Mouse (Mus musculus): ENCODE measurements around the gene Zbtb1. TPM values are rescaled to one million over a fixed set of nuclear protein-coding genes. Genes with fewer than 3 reads are reported as not detected.

Gene Zbtb1
- polyA plus RNA-seq, 1 experiment from 2014 or later, result 3.3 TPM

DNA sequence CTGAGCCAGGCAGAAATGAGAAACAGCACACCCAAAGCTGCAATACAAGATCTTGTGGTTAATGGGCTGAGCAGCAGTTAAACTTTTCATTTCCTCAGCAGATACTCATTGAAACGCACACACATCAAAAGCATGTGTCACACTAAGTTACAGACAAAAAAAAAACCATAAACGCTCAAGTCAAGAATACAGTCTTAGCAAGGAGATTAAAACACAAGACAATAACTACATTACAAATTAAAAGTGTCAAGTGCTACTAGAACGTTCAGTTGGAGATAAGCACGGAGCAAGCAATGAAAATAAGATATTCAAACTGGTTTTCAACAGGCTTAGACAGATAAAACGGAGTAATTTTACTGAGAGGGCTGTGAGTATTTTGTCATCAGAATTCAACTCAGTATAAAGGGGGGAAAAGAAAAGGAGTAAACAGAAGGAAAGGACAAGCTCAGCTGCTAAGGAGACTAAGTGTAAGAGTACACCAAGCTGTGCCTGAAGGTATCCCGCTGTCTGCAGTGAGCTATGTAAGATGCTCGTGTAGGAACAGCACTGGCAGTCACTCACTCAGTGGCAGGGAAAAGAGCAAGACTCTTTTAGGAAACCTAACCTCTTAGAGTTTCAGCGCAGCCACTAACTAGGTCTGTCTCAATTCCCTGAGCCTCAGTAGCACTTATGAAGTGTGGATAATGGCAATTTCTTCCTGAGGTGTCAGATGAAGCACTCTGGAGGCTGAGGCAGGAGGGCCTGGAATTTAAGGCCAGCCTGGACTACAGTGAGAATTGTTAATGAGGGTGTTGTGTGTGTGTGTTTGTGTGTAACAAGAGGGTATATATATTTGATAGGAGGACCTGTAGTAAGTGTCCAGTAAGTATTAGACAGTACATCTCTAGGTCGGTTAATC, 8.4 kb upstream of the Zbtb1 start:
- Histone ChIP-seq H3K27me3 (replicated peaks; ENCODE audit: control insufficient read depth, insufficient read depth, low read length) (no peaks in the 10 kb centered on the region), H3K4me2 (replicated peaks; ENCODE audit: low read depth) (no peak overlapping the region), H3K4me3 (ENCODE audit: low read depth, low read length) (no peak overlapping the region), H3K27ac (ENCODE audit: low read depth, low read length) (no peak overlapping the region), H3K9me3 (ENCODE audit: control insufficient read depth) (no peaks in the 10 kb centered on the region), H3K4me1 (replicated peaks; ENCODE audit: control insufficient read depth, insufficient read depth, low read length) (no peaks in the 10 kb centered on the region), H3K36me3 (ENCODE audit: control insufficient read depth, insufficient read depth) (no peaks in the 10 kb centered on the region), H3K9ac (ENCODE audit: low read depth, low read length) (no peak overlapping the region)
- no peak for TF ChIP-seq CTCF (IDR thresholded peaks at IDR 0.05; ENCODE audit: low read depth)
- no peak for ATAC-seq
- 66% methylated on average over 9 of the region's 9 CpGs for WGBS

DNA sequence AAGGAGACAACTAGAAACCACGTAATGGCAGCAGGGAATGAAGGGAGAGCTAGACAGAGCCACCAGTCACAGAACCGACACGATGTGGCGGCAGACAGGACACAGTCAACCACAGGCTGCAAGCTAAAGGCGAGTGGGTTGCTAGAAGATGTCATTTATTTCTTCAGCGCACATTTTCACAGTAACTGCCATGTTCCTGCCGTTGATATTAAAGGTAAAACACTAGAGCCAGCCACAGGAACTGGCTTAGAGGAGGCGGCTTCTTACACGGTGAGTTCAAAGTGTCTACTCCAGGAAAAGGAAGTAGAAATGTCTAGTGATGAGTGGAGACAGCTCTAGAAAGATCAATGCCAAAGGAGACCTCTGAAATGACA, 7.8 kb upstream of the Zbtb1 start:
- no peak for TF ChIP-seq CTCF (IDR thresholded peaks at IDR 0.05; ENCODE audit: low read depth)
- no peak overlapping the region for H3K27ac ChIP-seq (ENCODE audit: low read depth, low read length)
- no peaks in the 10 kb centered on the region for H3K9me3 ChIP-seq (ENCODE audit: control insufficient read depth)
- H3K4me2 ChIP-seq (replicated peaks; ENCODE audit: low read depth), result no peak overlapping the region
- H3K9ac ChIP-seq (ENCODE audit: low read depth, low read length), result no peak overlapping the region
- 73% methylated on average over 9 of the region's 9 CpGs for WGBS
- H3K4me1 ChIP-seq (replicated peaks; ENCODE audit: control insufficient read depth, insufficient read depth, low read length), result no peaks in the 10 kb centered on the region
- H3K36me3 ChIP-seq (ENCODE audit: control insufficient read depth, insufficient read depth), result no peaks in the 10 kb centered on the region
- no peak for ATAC-seq
- no peak overlapping the region for H3K4me3 ChIP-seq (ENCODE audit: low read depth, low read length)
- H3K27me3 ChIP-seq (replicated peaks; ENCODE audit: control insufficient read depth, insufficient read depth, low read length), result no peaks in the 10 kb centered on the region

DNA sequence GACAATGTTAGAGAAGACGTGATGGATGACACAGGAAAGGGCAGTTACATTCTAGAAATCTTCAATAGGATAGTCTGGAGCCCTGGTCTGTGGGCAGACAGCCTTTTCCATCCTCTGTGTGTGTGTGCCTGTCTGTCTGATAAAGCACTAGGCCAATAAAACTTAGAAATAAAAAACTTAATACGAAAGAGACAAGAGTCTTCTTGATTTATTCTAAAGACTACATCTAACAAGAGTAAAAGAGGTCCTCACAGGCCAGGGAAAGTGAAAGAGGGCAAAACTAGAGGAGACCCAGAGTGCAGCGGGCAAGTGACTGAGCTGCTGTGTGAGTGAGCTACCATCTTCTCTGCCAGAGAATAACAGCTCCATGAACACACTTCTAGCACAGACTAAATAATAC, 3.8 kb upstream of the Zbtb1 start:
- WGBS, result 77% methylated on average over 3 of the region's 3 CpGs
- H3K36me3 ChIP-seq (ENCODE audit: control insufficient read depth, insufficient read depth), result no peaks in the 10 kb centered on the region
- no peak overlapping the region for H3K4me3 ChIP-seq (ENCODE audit: low read depth, low read length)
- TF ChIP-seq CTCF (IDR thresholded peaks at IDR 0.05; ENCODE audit: low read depth), result no peak
- H3K27ac ChIP-seq (ENCODE audit: low read depth, low read length), result no peak overlapping the region
- no peaks in the 10 kb centered on the region for H3K27me3 ChIP-seq (replicated peaks; ENCODE audit: control insufficient read depth, insufficient read depth, low read length)
- no peaks in the 10 kb centered on the region; the same call in 1 of the 2 replicates for H3K4me1 ChIP-seq (replicated peaks; ENCODE audit: control insufficient read depth, insufficient read depth, low read length)
- no peak overlapping the region for H3K9ac ChIP-seq (ENCODE audit: low read depth, low read length)
- no peak for ATAC-seq
- H3K4me2 ChIP-seq (replicated peaks; ENCODE audit: low read depth), result no peak overlapping the region
- H3K9me3 ChIP-seq (ENCODE audit: control insufficient read depth), result no peaks in the 10 kb centered on the region

DNA sequence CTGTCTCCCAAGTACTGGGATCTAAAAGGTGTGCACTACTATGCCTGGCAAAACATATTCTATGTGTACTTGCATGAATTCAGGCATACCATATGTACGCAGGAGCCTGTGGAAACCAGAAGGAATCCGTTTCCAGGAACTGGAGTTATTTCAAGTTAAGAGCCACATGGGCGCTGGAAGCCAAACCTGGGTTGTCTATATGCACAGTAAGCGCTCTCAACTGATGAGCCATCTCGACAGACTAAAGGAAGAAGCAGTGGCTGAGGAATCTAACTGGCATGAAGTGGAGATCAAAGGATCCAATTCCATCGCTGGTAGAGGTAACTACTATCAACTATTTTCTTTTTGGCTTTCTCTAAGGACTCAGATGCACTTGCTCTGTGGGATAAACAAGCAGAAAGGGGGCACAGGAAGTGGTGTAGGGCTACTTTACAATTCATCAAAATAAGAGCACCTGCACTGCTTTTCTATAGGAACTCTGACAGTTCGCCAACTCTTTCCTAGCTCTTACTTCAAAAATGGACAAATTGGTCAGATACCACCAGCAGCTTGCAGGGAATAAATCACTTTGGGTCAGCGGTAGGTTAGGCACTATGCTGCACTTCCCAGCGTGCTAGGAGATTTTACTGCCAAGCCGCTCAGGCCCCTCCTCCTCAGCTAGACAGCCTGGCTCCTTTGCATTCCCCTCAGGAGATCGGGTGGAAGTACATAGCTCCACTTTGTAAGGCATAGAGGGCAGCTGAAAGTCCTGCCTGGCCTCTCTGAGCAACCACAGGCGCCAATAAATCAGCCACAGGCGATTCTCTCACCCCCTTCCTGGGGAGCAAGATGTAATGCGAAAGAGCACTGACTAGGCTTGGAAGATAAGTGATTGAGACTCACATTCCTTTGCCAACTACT, 2.7 kb upstream of the Zbtb1 start:
- Histone ChIP-seq H3K36me3 (ENCODE audit: control insufficient read depth, insufficient read depth) (no peaks in the 10 kb centered on the region), H3K4me3 (ENCODE audit: low read depth, low read length) (no peak overlapping the region), H3K9me3 (ENCODE audit: control insufficient read depth) (no peaks in the 10 kb centered on the region), H3K27ac (ENCODE audit: low read depth, low read length) (no peak overlapping the region), H3K27me3 (replicated peaks; ENCODE audit: control insufficient read depth, insufficient read depth, low read length) (no peaks in the 10 kb centered on the region), H3K4me2 (replicated peaks; ENCODE audit: low read depth) (peak overlapping the region; percentile 75), H3K9ac (ENCODE audit: low read depth, low read length) (no peak overlapping the region), H3K4me1 (replicated peaks; ENCODE audit: control insufficient read depth, insufficient read depth, low read length) (peaks cover 3% of the 10 kb centered on the region; the same call in 1 of the 2 replicates)
- ATAC-seq, result no peak
- 35% methylated on average over 14 of the region's 14 CpGs for WGBS
- TF ChIP-seq CTCF (IDR thresholded peaks at IDR 0.05; ENCODE audit: low read depth), result no peak

DNA sequence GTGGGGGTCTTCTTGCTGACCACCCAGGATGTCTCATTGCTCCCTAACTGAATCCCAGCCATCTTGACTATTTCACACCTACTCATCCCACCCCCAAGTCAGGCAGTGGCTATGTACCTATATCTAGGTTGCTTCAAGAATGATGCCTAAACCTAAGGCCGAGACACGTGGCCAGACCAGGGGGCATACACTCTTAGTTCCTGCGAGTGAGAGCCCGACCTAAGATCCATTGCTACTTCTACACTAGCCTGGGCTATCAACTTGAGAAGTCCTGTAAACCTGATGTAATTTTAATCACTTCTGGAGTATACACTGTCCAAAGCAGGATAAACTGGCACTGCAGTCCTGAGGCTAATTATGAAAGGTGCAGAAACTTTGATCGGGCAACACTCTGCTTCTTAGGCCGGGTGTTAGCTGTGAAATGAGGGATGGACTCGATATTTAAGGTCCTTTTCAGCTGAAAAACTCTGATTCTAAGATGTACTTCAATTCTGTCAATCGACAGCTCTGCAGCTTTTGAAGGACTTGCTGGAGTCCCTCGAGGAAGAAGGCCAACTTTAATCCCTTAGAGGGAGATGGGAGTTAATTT, 1.8 kb upstream of the Zbtb1 start:
- WGBS, result 21% methylated on average over 9 of the region's 9 CpGs
- ATAC-seq, result no peak
- H3K27ac ChIP-seq (ENCODE audit: low read depth, low read length), result no peak overlapping the region
- peak overlapping the region; percentile 97 for H3K4me3 ChIP-seq (ENCODE audit: low read depth, low read length)
- H3K9me3 ChIP-seq (ENCODE audit: control insufficient read depth), result no peaks in the 10 kb centered on the region
- H3K36me3 ChIP-seq (ENCODE audit: control insufficient read depth, insufficient read depth), result no peaks in the 10 kb centered on the region
- H3K27me3 ChIP-seq (replicated peaks; ENCODE audit: control insufficient read depth, insufficient read depth, low read length), result no peaks in the 10 kb centered on the region
- no peak for TF ChIP-seq CTCF (IDR thresholded peaks at IDR 0.05; ENCODE audit: low read depth)
- peak overlapping the region; percentile 75 for H3K4me2 ChIP-seq (replicated peaks; ENCODE audit: low read depth)
- H3K4me1 ChIP-seq (replicated peaks; ENCODE audit: control insufficient read depth, insufficient read depth, low read length), result peaks cover 6% of the 10 kb centered on the region; the same call in 1 of the 2 replicates
- H3K9ac ChIP-seq (ENCODE audit: low read depth, low read length), result peak overlapping the region; percentile 96

DNA sequence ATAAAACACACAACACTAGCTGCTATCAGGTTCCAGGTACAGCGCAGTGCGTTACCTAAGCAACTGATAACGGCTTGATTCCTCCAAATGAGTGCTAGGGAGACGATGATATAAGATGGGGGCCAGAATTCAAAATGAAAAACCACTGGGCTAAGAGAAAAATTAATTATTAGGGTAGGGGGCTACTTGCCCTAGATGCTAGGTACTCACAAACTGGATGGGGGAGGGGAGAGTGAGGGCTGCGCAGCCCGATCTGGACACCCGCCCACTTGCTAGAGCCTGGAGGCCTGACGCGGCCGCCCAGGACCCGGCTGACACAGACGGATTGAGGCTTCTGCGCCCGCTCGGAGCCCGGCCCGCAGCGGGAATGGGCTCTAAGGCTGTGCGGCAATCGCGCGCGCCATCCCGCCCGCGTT, 1.3 kb upstream of the Zbtb1 start:
- peaks cover 6% of the 10 kb centered on the region; the same call in 1 of the 2 replicates for H3K4me1 ChIP-seq (replicated peaks; ENCODE audit: control insufficient read depth, insufficient read depth, low read length)
- peak overlapping the region; percentile 96 for H3K9ac ChIP-seq (ENCODE audit: low read depth, low read length)
- peak overlapping the region; percentile 97 for H3K4me3 ChIP-seq (ENCODE audit: low read depth, low read length)
- no peaks in the 10 kb centered on the region for H3K9me3 ChIP-seq (ENCODE audit: control insufficient read depth)
- ATAC-seq, result peak; percentile 16
- H3K27ac ChIP-seq (ENCODE audit: low read depth, low read length), result peak overlapping the region; percentile 99
- TF ChIP-seq CTCF (IDR thresholded peaks at IDR 0.05; ENCODE audit: low read depth), result no peak
- no peaks in the 10 kb centered on the region for H3K27me3 ChIP-seq (replicated peaks; ENCODE audit: control insufficient read depth, insufficient read depth, low read length)
- H3K36me3 ChIP-seq (ENCODE audit: control insufficient read depth, insufficient read depth), result no peaks in the 10 kb centered on the region
- peak overlapping the region; percentile 75 for H3K4me2 ChIP-seq (replicated peaks; ENCODE audit: low read depth)
- WGBS, result under 1% methylated on average over 26 of the region's 26 CpGs
